Mouse (Mus musculus) lung, embryonic 16.5 days (tissue): Measurements from ENCODE around the gene Mia. TPM values are rescaled to one million over a fixed set of nuclear protein-coding genes. Genes with fewer than 3 reads are reported as not detected.

Experiments used
- ATAC-seq: fragments of 200-750 bp; cut with Nextera tagmentation; 2 replicates; pipeline ENCODE4 v1.8.0; 2017; ENCODE audit warnings: low read depth, mild to moderate bottlenecking, moderate library complexity
- H3K27ac ChIP-seq: fragments of 300-500 bp; sonication (generic); 2 replicates; pipeline ENCODE4 v1.5.1; 2014; ENCODE audit warnings: mild to moderate bottlenecking, control low read depth, low read length
- H3K27me3 ChIP-seq: fragments of 300-500 bp; sonication (generic); 2 replicates; pipeline ENCODE4 v1.6.1; 2014; ENCODE audit warnings: low read depth, low read length, mixed read lengths; ENCODE audit not compliant: control insufficient read depth, insufficient read depth
- H3K36me3 ChIP-seq: fragments of 300-500 bp; sonication (generic); 2 replicates; pipeline ENCODE4 v1.6.1; 2014; ENCODE audit warnings: low read length; ENCODE audit not compliant: control insufficient read depth, insufficient read depth
- H3K4me1 ChIP-seq: fragments of 300-500 bp; sonication (generic); replicated peaks from 2 replicates; pipeline ENCODE4 v1.6.1; 2014; ENCODE audit warnings: low read length, mixed read lengths; ENCODE audit not compliant: control insufficient read depth, insufficient read depth
- H3K4me2 ChIP-seq: fragments of 300-500 bp; sonication (generic); 2 replicates; pipeline ENCODE4 v1.6.1; 2014; ENCODE audit warnings: low read depth, low read length, control low read depth
- H3K4me3 ChIP-seq: fragments of 300-500 bp; sonication (generic); 2 replicates; pipeline ENCODE4 v1.5.1; 2014; ENCODE audit warnings: mild to moderate bottlenecking, low read length, control low read depth
- H3K9ac ChIP-seq: fragments of 300-500 bp; sonication (generic); 2 replicates; pipeline ENCODE4 v1.6.1; 2014; ENCODE audit warnings: low read length, control low read depth
- H3K9me3 ChIP-seq: fragments of 300-500 bp; sonication (generic); 2 replicates; pipeline ENCODE4 v1.6.1; 2016; ENCODE audit warnings: low read length; ENCODE audit not compliant: control insufficient read depth
- WGBS: fragments of 180-500 bp; shearing (Covaris S2); extraction: QIAGEN DNeasy Blood & Tissue Kit; methylation state at CpG from one replicate; pipeline ENCODE4 v1.1.7; 2014; 5-methylcytosine and 5-hydroxymethylcytosine counted together
- polyA plus RNA-seq: library from polyadenylated mRNA; unstranded; fragments of >200 nt; fragmentation: Nextera tagmentation; extraction: Ambion mirVana; gene quantifications from 2 replicates; pipeline ENCODE4 v1.2.1, GENCODE M21; 2015

The Mia gene
- polyA plus RNA-seq, 1 experiment from 2014 or later = 170 TPM

DNA sequence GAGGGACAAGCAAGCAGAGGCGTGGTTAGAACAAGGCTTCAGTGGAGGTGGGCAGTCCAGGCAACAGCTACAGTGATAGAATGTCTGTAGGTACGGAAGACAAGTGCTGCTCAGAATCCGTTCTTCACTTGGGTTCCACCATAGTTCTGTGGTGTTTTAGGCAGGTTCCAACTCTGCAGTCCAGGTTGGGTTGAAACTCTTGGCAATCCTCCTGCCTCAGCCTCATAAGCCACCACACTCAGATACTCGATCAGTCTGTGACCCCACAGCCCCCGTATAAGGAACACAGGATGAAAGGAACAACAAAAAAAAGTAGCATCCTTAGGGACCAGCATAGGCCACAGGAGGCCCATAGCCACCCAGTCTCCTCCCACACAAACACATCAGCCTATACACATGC is 11.5 kb upstream of the Mia start:
- Histone ChIP-seq H3K9ac (no peak overlapping the region), H3K36me3 (peaks cover 59% of the 10 kb centered on the region), H3K4me1 (peaks cover 15% of the 10 kb centered on the region), H3K9me3 (no peaks in the 10 kb centered on the region), H3K27ac (no peak overlapping the region), H3K4me3 (no peak overlapping the region), H3K4me2 (no peak overlapping the region), H3K27me3 (no peaks in the 10 kb centered on the region)
- WGBS = 93% methylated on average over 5 of the region's 5 CpGs
- ATAC-seq = no peak

GRCm38 (mm10) chr7:27189271-27189931 is 8.4 kb upstream of the Mia start:
- Histone ChIP-seq H3K27ac (no peak overlapping the region), H3K4me1 (peaks cover 8% of the 10 kb centered on the region), H3K4me3 (no peak overlapping the region), H3K4me2 (no peak overlapping the region), H3K36me3 (peaks cover 81% of the 10 kb centered on the region), H3K27me3 (no peaks in the 10 kb centered on the region), H3K9me3 (no peaks in the 10 kb centered on the region), H3K9ac (no peak overlapping the region)
- WGBS = 93% methylated on average over 10 of the region's 10 CpGs
- ATAC-seq = no peak

GRCm38 (mm10) chr7:27185986-27186385 is 5.0 kb upstream of the Mia start:
- no peak overlapping the region for H3K4me2 ChIP-seq
- H3K4me1 ChIP-seq = no peaks in the 10 kb centered on the region
- WGBS = 88% methylated on average over 5 of the region's 5 CpGs
- H3K27me3 ChIP-seq = no peaks in the 10 kb centered on the region
- no peak overlapping the region for H3K27ac ChIP-seq
- no peak for ATAC-seq
- H3K9ac ChIP-seq = no peak overlapping the region
- peaks cover 55% of the 10 kb centered on the region for H3K36me3 ChIP-seq
- H3K4me3 ChIP-seq = no peak overlapping the region
- H3K9me3 ChIP-seq = no peaks in the 10 kb centered on the region

- H3K4me1 ChIP-seq = peaks cover 4% of the 10 kb centered on the region; the same call in 1 of the 2 replicates
- no peaks in the 10 kb centered on the region for H3K27me3 ChIP-seq
- ATAC-seq = no peak
- peaks cover 45% of the 10 kb centered on the region for H3K36me3 ChIP-seq
- H3K9ac ChIP-seq = no peak overlapping the region
- H3K4me3 ChIP-seq = no peak overlapping the region
- no peak overlapping the region for H3K27ac ChIP-seq
- H3K4me2 ChIP-seq = no peak overlapping the region
- H3K9me3 ChIP-seq = no peaks in the 10 kb centered on the region
- 41% methylated on average over 3 of the region's 3 CpGs for WGBS
Observed at GRCm38 (mm10) chr7:27184964-27185363, 4.0 kb upstream of the Mia start.

DNA sequence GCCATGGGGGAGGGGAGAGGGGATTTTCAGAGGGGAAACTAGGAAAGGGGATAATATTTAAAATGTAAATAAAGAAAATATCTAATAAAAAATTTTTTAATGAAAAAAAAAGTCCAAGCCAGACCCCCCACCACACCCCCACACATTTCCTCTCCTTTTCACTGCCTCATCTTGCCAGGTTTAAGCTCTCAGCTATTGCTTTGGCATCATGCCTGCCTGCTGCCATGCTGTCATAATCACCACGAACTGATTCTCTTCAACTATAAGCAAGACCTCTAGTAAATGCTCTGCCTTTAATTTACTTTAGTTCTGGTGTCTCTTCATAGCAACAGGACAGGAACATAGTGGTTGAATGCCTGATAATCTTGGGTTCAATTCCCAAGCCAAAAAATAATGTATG is 1.5 kb upstream of the Mia start:
- 54% methylated on average over 1 of the region's 1 CpGs for WGBS

GRCm38 (mm10) chr7:27180036-27180435 is 921 bp downstream of the Mia start:
- 19% methylated on average over 5 of the region's 5 CpGs for WGBS

More for the DNA sequence above, 1.5 kb upstream of the Mia start:
- no peak for ATAC-seq
- no peak overlapping the region for H3K4me3 ChIP-seq
- peak overlapping the region; percentile 91 for H3K27ac ChIP-seq
- H3K4me1 ChIP-seq = peaks cover 17% of the 10 kb centered on the region
- peaks cover 23% of the 10 kb centered on the region for H3K36me3 ChIP-seq
- H3K9me3 ChIP-seq = no peaks in the 10 kb centered on the region
- no peak overlapping the region for H3K4me2 ChIP-seq
- H3K27me3 ChIP-seq = no peaks in the 10 kb centered on the region
- H3K9ac ChIP-seq = no peak overlapping the region

DNA sequence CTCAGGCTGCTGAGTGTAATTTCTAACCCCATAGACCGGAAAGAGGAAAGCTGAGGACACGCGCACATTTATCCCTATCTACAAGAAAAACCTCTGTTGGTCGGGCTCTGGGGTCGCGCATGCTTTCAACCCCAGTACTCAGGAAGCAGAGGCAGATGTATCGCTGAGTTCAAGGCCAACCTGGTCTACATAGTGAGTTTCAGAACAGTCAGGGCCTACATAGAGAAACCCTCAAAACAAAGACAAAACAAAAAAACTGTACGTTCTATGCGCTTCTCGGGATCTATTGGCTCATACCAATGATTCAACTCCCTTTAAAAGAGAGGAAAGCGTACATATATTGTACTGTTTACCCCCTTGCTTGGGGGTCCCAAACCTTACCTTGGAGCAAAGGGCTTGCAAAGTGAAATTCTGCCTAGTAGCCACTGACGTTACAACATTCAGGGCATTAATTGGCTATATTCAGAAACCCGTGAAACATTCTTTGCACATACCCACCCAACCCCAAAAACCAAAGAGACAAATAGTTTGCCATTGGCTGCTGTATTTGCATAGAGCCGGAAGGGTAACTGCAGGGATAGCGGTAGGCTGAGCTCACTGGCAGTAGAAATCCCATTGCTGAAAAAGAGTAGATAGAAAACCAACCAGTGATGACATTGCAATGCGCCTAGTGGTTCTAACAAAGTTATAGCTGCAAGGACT is 1.6 kb downstream of the Mia start:
- Histone ChIP-seq H3K9ac (peak overlapping the region; percentile 55), H3K36me3 (peaks cover 4% of the 10 kb centered on the region; the same call in 1 of the 2 replicates)
- WGBS = 37% methylated on average over 16 of the region's 16 CpGs

More at GRCm38 (mm10) chr7:27180036-27180435, 921 bp downstream of the Mia start:
- Histone ChIP-seq H3K27me3 (no peaks in the 10 kb centered on the region), H3K9ac (peak overlapping the region; percentile 24), H3K36me3 (peaks cover 5% of the 10 kb centered on the region), H3K27ac (peak overlapping the region; percentile 91), H3K9me3 (no peaks in the 10 kb centered on the region), H3K4me2 (peak overlapping the region; percentile 56), H3K4me3 (peak overlapping the region; percentile 75), H3K4me1 (peaks cover 17% of the 10 kb centered on the region)
- no peak for ATAC-seq

DNA sequence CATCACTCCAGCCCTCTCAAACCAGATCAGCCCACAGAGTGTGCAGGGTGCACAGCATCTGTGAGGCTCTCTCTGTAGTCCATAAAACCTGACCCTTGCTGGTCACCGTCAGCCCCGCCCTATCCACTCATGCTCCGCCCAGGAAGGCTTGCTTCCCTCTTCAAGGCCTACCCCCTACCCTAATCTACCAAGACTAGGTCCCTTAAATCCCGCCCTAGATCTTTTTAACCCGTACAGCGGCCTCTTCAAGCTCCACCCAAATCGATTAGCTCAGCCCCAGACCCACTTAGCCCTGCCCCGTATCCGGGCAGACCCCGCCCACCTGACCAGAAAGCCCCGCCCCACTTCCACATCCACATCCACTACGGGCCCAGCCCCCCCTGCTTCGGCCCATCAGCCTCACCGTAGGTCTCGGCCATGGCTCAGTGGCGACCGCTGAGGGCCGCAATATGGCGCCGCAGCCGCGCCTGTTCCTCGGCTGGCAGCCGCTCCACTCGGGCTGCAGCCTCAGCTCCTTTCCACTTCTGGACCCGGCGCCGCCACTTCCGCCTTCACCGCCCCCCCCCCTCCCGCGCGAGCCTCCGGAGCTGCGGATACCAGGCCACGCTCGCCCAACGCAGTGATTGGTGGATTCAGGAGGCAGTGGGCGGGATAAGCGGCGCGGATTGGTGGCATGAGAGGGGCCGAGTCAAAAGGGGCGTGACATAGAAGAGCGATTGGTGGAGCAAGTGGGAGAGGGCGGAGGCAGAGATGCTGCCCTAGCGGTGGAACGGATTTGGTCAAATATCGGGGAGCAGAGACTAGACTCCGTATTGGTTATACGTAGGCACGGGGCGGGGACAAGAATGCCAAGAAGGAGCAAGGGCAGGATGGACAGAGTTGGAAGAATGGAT is 2.4 kb downstream of the Mia start, which contains the start of gene Rab4b:
TSS of gene Rab4b (minus strand) at position 573 of the 893 bp plus-strand sequence.
- under 1% methylated on average over 52 of the region's 53 CpGs for WGBS
- H3K27ac ChIP-seq = peak within 1 kb of the TSS; percentile 98

More for the DNA sequence above, 1.6 kb downstream of the Mia start:
- ATAC-seq = no peak
- Histone ChIP-seq H3K4me2 (peak overlapping the region; percentile 56), H3K9me3 (no peaks in the 10 kb centered on the region), H3K4me1 (peaks cover 17% of the 10 kb centered on the region), H3K4me3 (peak overlapping the region; percentile 75), H3K27ac (peak overlapping the region; percentile 91), H3K27me3 (no peaks in the 10 kb centered on the region)

More for the DNA sequence above, 2.4 kb downstream of the Mia start, which contains the start of gene Rab4b:
- Histone ChIP-seq H3K4me2 (peak within 1 kb of the TSS; percentile 70), H3K9me3 (no peaks in the 10 kb centered on the region), H3K27me3 (no peaks in the 10 kb centered on the region), H3K4me1 (peaks cover 17% of the 10 kb centered on the region), H3K36me3 (peaks cover 8% of the 10 kb centered on the region; the same call in 1 of the 2 replicates), H3K4me3 (peak within 1 kb of the TSS; percentile 75), H3K9ac (peak within 1 kb of the TSS; percentile 64)
- ATAC-seq = peak; percentile 97
